Mouse (Mus musculus) spleen, adult 18-20 months (tissue): ENCODE measurements around the gene Ogdh.
A peak's percentile ranks its signal among the peaks of the same experiment; 100 is the strongest.

Experiments
- DNase-seq, 2 experiments: peaks; one replicate each; pipeline ENCODE4 v3.0.0; 2022; ENCODE audit warnings: mixed read lengths in 2 of 2

Gene Ogdh

GRCm38 (mm10) chr11:6296077-6296476, 4.6 kb downstream of the Ogdh start:
- DNase-seq, result no peak

- no peak for DNase-seq
Observed at GRCm38 (mm10) chr11:6299435-6299834, 8.0 kb downstream of the Ogdh start.

GRCm38 (mm10) chr11:6302793-6303192, 11.4 kb downstream of the Ogdh start:
- no peak for DNase-seq

GRCm38 (mm10) chr11:6305943-6306430, 14.6 kb downstream of the Ogdh start:
- no peak for DNase-seq

GRCm38 (mm10) chr11:6308181-6308580, 16.7 kb downstream of the Ogdh start:
- no peak for DNase-seq

GRCm38 (mm10) chr11:6313874-6314406, 22.5 kb downstream of the Ogdh start:
- no peak for DNase-seq

GRCm38 (mm10) chr11:6316821-6317220, 25.4 kb downstream of the Ogdh start:
- DNase-seq, result no peak

- DNase-seq, result no peak
Observed at GRCm38 (mm10) chr11:6318559-6318958, 27.1 kb downstream of the Ogdh start.

- no peak for DNase-seq
Observed at GRCm38 (mm10) chr11:6319374-6319773, 27.9 kb downstream of the Ogdh start.

GRCm38 (mm10) chr11:6322086-6322485, 30.7 kb downstream of the Ogdh start:
- no peak for DNase-seq

GRCm38 (mm10) chr11:6323348-6323747, 31.9 kb downstream of the Ogdh start:
- no peak for DNase-seq

GRCm38 (mm10) chr11:6331256-6331655, 39.8 kb downstream of the Ogdh start:
- DNase-seq, result no peak

GRCm38 (mm10) chr11:6332606-6333005, 41.2 kb downstream of the Ogdh start:
- no peak for DNase-seq

- no peak for DNase-seq
Observed at GRCm38 (mm10) chr11:6333403-6333802, 42.0 kb downstream of the Ogdh start.

- no peak for DNase-seq
Observed at GRCm38 (mm10) chr11:6335321-6335720, 43.9 kb downstream of the Ogdh start.

- DNase-seq, result no peak
Observed at GRCm38 (mm10) chr11:6336689-6337088, 45.3 kb downstream of the Ogdh start.

GRCm38 (mm10) chr11:6345956-6346355, 54.5 kb downstream of the Ogdh start:
- no peak for DNase-seq

- DNase-seq, result no peak
Observed at GRCm38 (mm10) chr11:6346966-6347365, 55.5 kb downstream of the Ogdh start.

GRCm38 (mm10) chr11:6348681-6349200, 57.3 kb downstream of the Ogdh start:
- DNase-seq, result no peak

GRCm38 (mm10) chr11:6349586-6349985, 58.2 kb downstream of the Ogdh start:
- DNase-seq, result no peak

GRCm38 (mm10) chr11:6355106-6355505, 63.7 kb downstream of the Ogdh start:
- DNase-seq, result no peak

- no peak for DNase-seq
Observed at GRCm38 (mm10) chr11:6364581-6365275, 73.3 kb downstream of the Ogdh start.

GRCm38 (mm10) chr11:6365885-6366284, 74.5 kb downstream of the Ogdh start:
- peak; percentile 60 to 76 for DNase-seq

GRCm38 (mm10) chr11:6366434-6366833, 75.0 kb downstream of the Ogdh start:
- no peak for DNase-seq
